Mouse (Mus musculus) spleen, postnatal 10 days (tissue): ENCODE results near the gene Crtc3.
A peak's percentile ranks its signal among the peaks of the same experiment; 100 is the strongest.

Experiments
- DNase-seq, 2 experiments: peaks; one replicate each; pipeline ENCODE4 v3.0.0; 2021 to 2022; ENCODE audit warnings: low spot score in 2 of 2

Crtc3 gene

DNA sequence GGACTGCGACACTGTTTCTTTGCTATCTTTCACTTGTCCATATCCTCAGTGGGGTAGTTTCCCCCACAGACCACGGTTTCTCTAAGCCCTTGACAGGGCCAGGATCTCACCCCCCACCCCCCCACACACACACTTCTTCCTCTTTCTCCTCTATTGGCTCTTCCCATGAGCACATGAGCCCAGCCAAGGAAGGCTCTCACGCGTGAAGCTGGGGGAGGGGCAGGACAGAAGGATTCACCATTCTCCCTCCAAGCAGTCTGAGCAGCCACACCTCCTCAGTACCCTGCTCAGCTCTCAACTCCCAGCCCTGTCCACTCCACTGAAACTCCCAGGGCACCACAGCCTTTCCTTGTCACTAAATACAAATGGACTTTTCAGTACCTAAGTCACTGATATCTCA, 47.2 kb downstream of the Crtc3 start:
- peak in 1 of 2 experiments; percentile 48 for DNase-seq

- DNase-seq: no peak
These were observed 48.7 kb downstream of the Crtc3 start for GRCm38 (mm10) chr7:80639981-80640380.

- no peak for DNase-seq
These were observed 50.2 kb downstream of the Crtc3 start for GRCm38 (mm10) chr7:80638460-80638859.

- no peak for DNase-seq
These were observed 51.5 kb downstream of the Crtc3 start for GRCm38 (mm10) chr7:80636953-80637800.

GRCm38 (mm10) chr7:80636288-80636952, 52.3 kb downstream of the Crtc3 start:
- no peak for DNase-seq

GRCm38 (mm10) chr7:80635866-80636265, 52.8 kb downstream of the Crtc3 start:
- DNase-seq: no peak

GRCm38 (mm10) chr7:80634741-80635140, 53.9 kb downstream of the Crtc3 start:
- DNase-seq: no peak

DNA sequence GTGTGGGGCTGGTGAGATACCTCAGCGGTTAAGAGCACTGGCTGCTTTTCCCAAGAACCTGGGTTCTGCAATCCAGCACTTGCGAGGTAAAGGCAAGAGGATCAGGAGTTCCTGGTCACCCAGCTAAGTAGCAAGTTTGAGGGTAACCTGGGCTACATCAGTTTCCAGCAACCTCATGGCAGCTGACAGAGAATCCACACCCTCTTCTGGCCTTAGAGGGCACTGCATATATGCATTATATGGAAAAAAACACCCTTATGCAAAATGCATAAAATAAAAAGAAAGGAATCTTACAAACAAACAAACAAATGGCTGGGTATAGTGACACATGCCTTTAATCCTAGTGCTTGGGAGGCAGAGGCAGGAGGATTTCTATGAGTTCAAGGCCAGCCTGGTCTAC, 55.0 kb downstream of the Crtc3 start:
- no peak for DNase-seq

GRCm38 (mm10) chr7:80631993-80632392, 56.7 kb downstream of the Crtc3 start:
- DNase-seq: no peak

GRCm38 (mm10) chr7:80631405-80631804, 57.3 kb downstream of the Crtc3 start:
- DNase-seq: no peak

GRCm38 (mm10) chr7:80629369-80629768, 59.3 kb downstream of the Crtc3 start:
- DNase-seq: no peak

- DNase-seq: peak in 1 of 2 experiments; percentile 67
These were observed 59.9 kb downstream of the Crtc3 start for GRCm38 (mm10) chr7:80628708-80629183.

DNA sequence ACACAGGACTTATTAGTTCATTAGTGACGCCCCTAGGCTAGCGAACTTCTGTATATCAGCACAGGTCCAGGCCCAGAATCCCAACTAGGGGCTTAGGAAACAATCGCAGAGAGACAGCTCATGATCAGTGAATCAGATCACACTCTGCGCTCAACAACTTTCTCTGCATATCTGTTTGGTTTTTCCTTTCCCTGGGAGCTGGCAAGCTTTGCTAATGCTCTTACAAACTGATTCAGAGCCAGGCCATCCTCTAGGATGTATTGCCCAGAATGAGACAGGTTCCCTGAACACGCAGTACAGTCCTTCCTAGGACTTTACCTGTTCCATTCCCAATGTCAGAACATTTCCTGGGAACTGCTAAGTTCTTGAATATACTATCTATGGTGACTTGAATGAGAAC, 61.7 kb downstream of the Crtc3 start:
- no peak for DNase-seq

- DNase-seq: no peak
These were observed 62.8 kb downstream of the Crtc3 start for GRCm38 (mm10) chr7:80625841-80626240.

- DNase-seq: no peak
These were observed 65.4 kb downstream of the Crtc3 start for GRCm38 (mm10) chr7:80623276-80623675.

GRCm38 (mm10) chr7:80616096-80616495, 72.6 kb downstream of the Crtc3 start:
- DNase-seq: no peak

GRCm38 (mm10) chr7:80614042-80614441, 74.6 kb downstream of the Crtc3 start:
- no peak for DNase-seq

DNA sequence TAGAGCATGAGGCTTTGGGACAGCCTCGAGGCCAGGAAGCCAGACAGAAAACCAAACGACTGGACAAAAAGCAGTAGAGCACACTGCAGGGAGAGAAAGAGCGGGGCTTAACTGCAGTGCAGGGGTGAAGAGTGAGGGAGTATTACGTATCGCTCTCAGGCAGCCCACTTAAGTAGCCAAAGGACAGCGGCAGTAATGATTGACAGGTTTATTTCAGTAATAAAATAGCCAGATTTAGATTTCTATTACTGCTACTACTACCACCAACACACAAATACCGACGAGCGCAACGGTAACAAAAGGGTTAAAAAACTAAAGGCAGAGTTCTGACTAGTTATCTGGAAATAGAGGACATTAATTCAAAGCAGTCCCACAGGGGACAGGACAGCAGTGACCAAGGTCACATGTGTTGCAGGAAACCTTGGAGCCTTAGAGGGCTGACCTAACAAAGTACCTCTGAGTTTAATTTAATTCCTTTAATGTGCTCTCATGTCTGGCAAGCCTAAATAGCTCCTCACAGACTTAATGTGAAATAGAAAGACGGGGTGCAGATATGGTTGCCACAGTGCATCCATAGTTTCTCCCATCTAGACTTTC, 76.4 kb downstream of the Crtc3 start:
- no peak for DNase-seq

GRCm38 (mm10) chr7:80611646-80612045, 77.0 kb downstream of the Crtc3 start:
- DNase-seq: no peak

DNA sequence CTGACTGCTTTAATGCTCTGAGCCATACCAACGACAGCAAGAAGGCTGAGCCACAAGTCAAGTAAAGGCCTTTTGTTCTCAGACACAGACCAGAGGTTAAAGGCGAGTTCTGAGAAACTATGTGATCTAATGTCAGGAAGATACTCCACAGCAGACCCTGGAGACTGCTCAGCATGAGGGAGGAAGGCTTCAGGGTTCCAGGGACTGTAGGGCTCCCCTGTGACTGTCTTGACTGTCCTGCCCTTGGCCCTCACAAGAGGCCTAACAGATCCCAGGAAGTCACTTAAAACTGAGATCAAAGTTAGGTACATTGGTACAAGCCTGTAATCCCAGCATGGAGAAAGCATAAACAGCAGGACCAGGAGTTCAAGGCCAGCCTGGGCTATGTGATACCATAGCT, 81.2 kb downstream of the Crtc3 start:
- no peak for DNase-seq

- DNase-seq: no peak
These were observed 82.2 kb downstream of the Crtc3 start for GRCm38 (mm10) chr7:80606435-80606834.

DNA sequence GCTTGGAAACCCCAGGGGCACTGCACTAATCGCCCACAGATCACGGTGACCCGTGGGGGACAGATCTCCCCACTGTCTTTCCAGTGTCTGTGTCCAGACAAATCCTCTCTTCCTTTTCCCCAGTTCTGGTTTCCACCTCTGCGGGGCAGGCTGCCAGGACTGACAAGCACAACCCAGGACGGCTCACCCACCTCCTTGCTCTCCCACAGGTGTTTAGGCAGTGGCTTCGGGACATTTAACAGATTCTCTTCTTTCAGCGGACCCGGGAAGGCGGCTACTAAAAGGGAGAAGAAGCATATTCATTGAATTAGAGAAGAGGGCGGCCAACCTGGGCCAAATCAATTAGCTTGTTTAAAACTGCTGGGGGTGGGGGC, 83.1 kb downstream of the Crtc3 start:
- no peak for DNase-seq
